Mouse (Mus musculus) neutrophil, adult 83 days (primary cell): ENCODE results near the gene Krtap10-10. TPM values are rescaled to one million over a fixed set of nuclear protein-coding genes. Genes with fewer than 3 reads are reported as not detected.

Experiments
- total RNA-seq, 2 experiments: library from RNA; stranded (reverse); gene quantifications; one replicate each; pipeline ENCODE4 v1.2.4; 2023

Krtap10-10 gene
- not detected for total RNA-seq

GRCm38 (mm10) chr10:77835647-77836046 is at the start of gene Krtap10-10:
Gene Krtap10-10, plus strand, starts transcription at chr10:77835947.

GRCm38 (mm10) chr10:77787876-77788275 is 47.9 kb upstream of the Krtap10-10 start, which contains the start of gene Gm7137:
Gene Gm7137, minus strand, starts transcription at chr10:77788200.

GRCm38 (mm10) chr10:77794976-77795375 is 40.8 kb upstream of the Krtap10-10 start, which contains the start of gene Gm9639:
Gene Gm9639, minus strand, starts transcription at chr10:77795076.

GRCm38 (mm10) chr10:77798921-77799508 is 36.7 kb upstream of the Krtap10-10 start, which contains the start of gene Gm19668:
Gene Gm19668, minus strand, starts transcription at chr10:77799133.

GRCm38 (mm10) chr10:77811743-77812142 is 24.0 kb upstream of the Krtap10-10 start, which contains the start of gene Gm9507:
Gene Gm9507, minus strand, starts transcription at chr10:77811843.

GRCm38 (mm10) chr10:77814382-77814781 is 21.4 kb upstream of the Krtap10-10 start, which contains the start of gene Gm2696:
Gene Gm2696, plus strand, starts transcription at chr10:77814682.

GRCm38 (mm10) chr10:77826951-77827350 is 8.8 kb upstream of the Krtap10-10 start, which contains the start of gene Krtap10-4:
Gene Krtap10-4, minus strand, starts transcription at chr10:77827095.

GRCm38 (mm10) chr10:77846503-77846902 is 10.8 kb downstream of the Krtap10-10 start, which contains the start of gene Gm36176:
Gene Gm36176, plus strand, starts transcription at chr10:77846803.

GRCm38 (mm10) chr10:77852559-77852958 is 16.8 kb downstream of the Krtap10-10 start, which contains the start of gene Gm10318:
Gene Gm10318, plus strand, starts transcription at chr10:77852859.

GRCm38 (mm10) chr10:77861675-77862074 is 25.9 kb downstream of the Krtap10-10 start, which contains the start of gene Gm3285:
Gene Gm3285, plus strand, starts transcription at chr10:77861975.

Other genes starting within 250 kb of the Krtap10-10 start
- gene Sumo3, start 229.8 kb upstream of the Krtap10-10 start, total RNA-seq = 10 to 100 TPM; 54.9 to 60.9 TPM
- 1 to 10 TPM in 1 of 2 experiments, not detected in 1; 4.6 TPM for gene Gm49325, start 229.8 kb upstream of the Krtap10-10 start, total RNA-seq
- gene Ube2g2, start 213.7 kb upstream of the Krtap10-10 start, total RNA-seq = 10 to 100 TPM; 34.3 to 36.2 TPM
- gene Tspear, start 149.4 kb upstream of the Krtap10-10 start, total RNA-seq = not detected
- gene Gm19402, start 145.2 kb upstream of the Krtap10-10 start, total RNA-seq = not detected
- not detected for gene Gm9508, start 138.7 kb upstream of the Krtap10-10 start, total RNA-seq
- not detected for gene Gm10272, start 129.3 kb upstream of the Krtap10-10 start, total RNA-seq
- not detected for gene Gm10024, start 124.5 kb upstream of the Krtap10-10 start, total RNA-seq
- gene Gm10142, start 120.1 kb upstream of the Krtap10-10 start, total RNA-seq = not detected
- gene Krtap12-1, start 115.3 kb upstream of the Krtap10-10 start, total RNA-seq = not detected
- gene Gm10100, start 109.5 kb upstream of the Krtap10-10 start, total RNA-seq = not detected
- not detected for gene Gm18596, start 93.3 kb upstream of the Krtap10-10 start, total RNA-seq
- not detected for gene Gm9736, start 84.6 kb upstream of the Krtap10-10 start, total RNA-seq
- not detected for gene Gm3233, start 76.3 kb upstream of the Krtap10-10 start, total RNA-seq
- gene Gm3238, start 64.6 kb upstream of the Krtap10-10 start, total RNA-seq = not detected
- gene Gm7138, start 59.0 kb upstream of the Krtap10-10 start, total RNA-seq = not detected
- gene Gm3250, start 53.4 kb upstream of the Krtap10-10 start, total RNA-seq = not detected
- gene Gm7137, start 47.7 kb upstream of the Krtap10-10 start, total RNA-seq = not detected
- gene Gm9639, start 40.9 kb upstream of the Krtap10-10 start, total RNA-seq = not detected
- gene Gm19668, start 36.8 kb upstream of the Krtap10-10 start, total RNA-seq = not detected
- not detected for gene Gm9507, start 24.1 kb upstream of the Krtap10-10 start, total RNA-seq
- gene Gm2696, start 21.3 kb upstream of the Krtap10-10 start, total RNA-seq = not detected
- gene Krtap10-4, start 8.9 kb upstream of the Krtap10-10 start, total RNA-seq = not detected
- not detected for gene Gm36176, start 10.9 kb downstream of the Krtap10-10 start, total RNA-seq
- not detected for gene Gm10318, start 16.9 kb downstream of the Krtap10-10 start, total RNA-seq
- gene Gm3285, start 26.0 kb downstream of the Krtap10-10 start, total RNA-seq = not detected
- gene Lrrc3, start 66.6 kb downstream of the Krtap10-10 start, total RNA-seq = under 1 TPM in 1 of 2 experiments, not detected in 1; 0.15 TPM
- gene Trpm2, start 134.6 kb downstream of the Krtap10-10 start, total RNA-seq = 100 to 1,000 TPM; 232 to 259 TPM
- gene 1810043G02Rik, start 142.6 kb downstream of the Krtap10-10 start, total RNA-seq = 1 to 10 TPM; 7.1 to 8.8 TPM
- gene Pfkl, start 174.1 kb downstream of the Krtap10-10 start, total RNA-seq = 10 to 100 TPM; 27.1 to 40.2 TPM
- gene Dnmt3l, start 206.0 kb downstream of the Krtap10-10 start, total RNA-seq = 1 to 10 TPM; 1.4 to 1.8 TPM
- not detected for gene Aire, start 207.7 kb downstream of the Krtap10-10 start, total RNA-seq
- gene Icosl, start 233.4 kb downstream of the Krtap10-10 start, total RNA-seq = 10 to 100 TPM; 48.0 to 48.3 TPM